Mouse (Mus musculus) lung, adult 2 months (tissue): ENCODE measurements around the gene Cstb.

Source experiments
- CTCF ChIP-seq: fragments of 200-500 bp; IDR thresholded peaks from 2 replicates; pipeline ENCODE4 v1.5.1; 2011; ENCODE audit warnings: mild to moderate bottlenecking, low read length, control low read depth; ENCODE audit not compliant: insufficient read depth
- POLR2A ChIP-seq: fragments of 200-500 bp; IDR thresholded peaks from 2 replicates; pipeline ENCODE4 v1.6.1; 2011; ENCODE audit warnings: low read depth, mild to moderate bottlenecking, control low read depth, low read length, borderline replicate concordance; ENCODE audit errors: extremely low read depth

- TF ChIP-seq CTCF (no peak), POLR2A (no peak)
These were observed 21.9 kb downstream of the Cstb start for GRCm38 (mm10) chr10:78447396-78447795.
